Mouse (Mus musculus): ENCODE measurements around the gene 1810009J06Rik.
"Not testable (repeated sequence)": the region's sequence is repeated elsewhere in the genome, so short reads cannot be mapped to it uniquely, and the experiment has no call there.

Gene 1810009J06Rik

GRCm38 (mm10) chr6:40964454-40964853, at the start of gene 1810009J06Rik:
Gene 1810009J06Rik (plus strand): TSS chr6:40964754.
- not testable (repeated sequence) for DNase-seq (ENCODE audit: low spot score in 2 of 2)

- no peak for DNase-seq (ENCODE audit: low spot score in 2 of 2)
Measured at GRCm38 (mm10) chr6:40919954-40920353, 44.6 kb upstream of the 1810009J06Rik start.

GRCm38 (mm10) chr6:40940457-40940856, 24.1 kb upstream of the 1810009J06Rik start, which contains the start of gene 1700074P13Rik:
Gene 1700074P13Rik (minus strand): TSS chr6:40940557.
- no peak for DNase-seq (ENCODE audit: low spot score in 2 of 2)

GRCm38 (mm10) chr6:40951770-40952169, 12.8 kb upstream of the 1810009J06Rik start, which contains the start of gene Gm4744:
Gene Gm4744 (minus strand): TSS chr6:40951870.
- no peak for DNase-seq (ENCODE audit: low spot score in 2 of 2)

GRCm38 (mm10) chr6:40953716-40954115, 10.8 kb upstream of the 1810009J06Rik start:
- DNase-seq (ENCODE audit: low spot score in 2 of 2), result no peak

GRCm38 (mm10) chr6:40999379-40999778, 34.8 kb downstream of the 1810009J06Rik start, which contains the start of gene Gm2663:
Gene Gm2663 (minus strand): TSS chr6:40999479.
- not testable (repeated sequence) for DNase-seq (ENCODE audit: low spot score in 2 of 2)

- no peak for DNase-seq (ENCODE audit: low spot score in 2 of 2)
Measured at GRCm38 (mm10) chr6:41015065-41015464, 50.5 kb downstream of the 1810009J06Rik start.
